Mouse (Mus musculus) intestine, embryonic 14.5 days (tissue): ENCODE measurements around the gene Patz1. TPM values are rescaled to one million over a fixed set of nuclear protein-coding genes. Genes with fewer than 3 reads are reported as not detected.

Experiments
- ATAC-seq: fragments of 200-750 bp; cut with Nextera tagmentation; replicated peaks from 2 replicates; pipeline ENCODE4 v1.8.0; 2017; ENCODE audit warnings: low read depth, moderate number of reproducible peaks, moderate TSS enrichment, moderate library complexity; ENCODE audit not compliant: low FRiP score, low TSS enrichment
- DNase-seq: peaks from one replicate; pipeline ENCODE4 v3.0.0-alpha.2; 2018; ENCODE audit warnings: low spot score
- H3K27ac ChIP-seq: fragments of 300-500 bp; sonication (generic); 2 replicates; pipeline ENCODE4 v1.5.1; 2014; ENCODE audit warnings: low read depth, mild to moderate bottlenecking, control low read depth
- H3K27me3 ChIP-seq: fragments of 300-500 bp; sonication (generic); replicated peaks from 2 replicates; pipeline ENCODE4 v1.6.1; 2014; ENCODE audit warnings: low read length, control low read depth; ENCODE audit not compliant: control insufficient read depth, insufficient read depth
- H3K36me3 ChIP-seq: fragments of 300-500 bp; sonication (generic); 2 replicates; pipeline ENCODE4 v1.6.1; 2014; ENCODE audit warnings: low read length, control low read depth; ENCODE audit not compliant: control insufficient read depth, insufficient read depth
- H3K4me1 ChIP-seq: fragments of 300-500 bp; sonication (generic); replicated peaks from 2 replicates; pipeline ENCODE4 v1.6.1; 2014; ENCODE audit warnings: low read length, control low read depth, mixed read lengths; ENCODE audit not compliant: control insufficient read depth, insufficient read depth
- H3K4me2 ChIP-seq: fragments of 300-500 bp; sonication (generic); 2 replicates; pipeline ENCODE4 v1.6.1; 2014; ENCODE audit warnings: low read length
- H3K4me3 ChIP-seq: fragments of 300-500 bp; sonication (generic); 2 replicates; pipeline ENCODE4 v1.5.1; 2014; ENCODE audit warnings: low read depth, low read length, control low read depth, mixed read lengths
- H3K9ac ChIP-seq: fragments of 300-500 bp; sonication (generic); 2 replicates; pipeline ENCODE4 v1.6.1; 2014; ENCODE audit warnings: mild to moderate bottlenecking, low read length
- H3K9me3 ChIP-seq: fragments of 300-500 bp; sonication (generic); 2 replicates; pipeline ENCODE4 v1.6.1; 2016; ENCODE audit warnings: low read length, control low read depth; ENCODE audit not compliant: control insufficient read depth
- WGBS: fragments of 180-500 bp; shearing (Covaris S2); extraction: QIAGEN DNeasy Blood & Tissue Kit; methylation state at CpG from one replicate; pipeline ENCODE4 v1.1.7; 2014; 5-methylcytosine and 5-hydroxymethylcytosine counted together
- polyA plus RNA-seq: library from polyadenylated mRNA; unstranded; fragments of >200 nt; fragmentation: Nextera tagmentation; extraction: Ambion mirVana; gene quantifications from 2 replicates; pipeline ENCODE4 v1.2.1, GENCODE M21; 2014

Patz1 gene
- 50.1 and 50.6 TPM in 2 replicates for polyA plus RNA-seq

GRCm38 (mm10) chr11:3288521-3289301, at the start of gene Patz1:
Gene Patz1, plus strand, starts transcription at chr11:3288874.
- H3K27me3 ChIP-seq = no peaks in the 10 kb centered on the region
- DNase-seq = peak; percentile 92
- under 1% methylated on average over 41 of the region's 41 CpGs for WGBS
- no peaks in the 10 kb centered on the region for H3K9me3 ChIP-seq
- peak within 1 kb of the TSS; percentile 98 for H3K9ac ChIP-seq
- peaks cover 7% of the 10 kb centered on the region for H3K36me3 ChIP-seq
- peaks cover 22% of the 10 kb centered on the region for H3K4me1 ChIP-seq
- H3K4me3 ChIP-seq = peak within 1 kb of the TSS; percentile 81
- ATAC-seq = no peak
- H3K27ac ChIP-seq = peak within 1 kb of the TSS; percentile 100
- H3K4me2 ChIP-seq = peak within 1 kb of the TSS; percentile 95

GRCm38 (mm10) chr11:3242395-3242794, 46.3 kb upstream of the Patz1 start:
- H3K4me2 ChIP-seq = no peak overlapping the region
- no peak overlapping the region for H3K4me3 ChIP-seq
- no peaks in the 10 kb centered on the region for H3K27me3 ChIP-seq
- DNase-seq (no peak), ATAC-seq (no peak)
- H3K9ac ChIP-seq = no peak overlapping the region
- H3K4me1 ChIP-seq = no peaks in the 10 kb centered on the region
- H3K36me3 ChIP-seq = peaks cover 99% of the 10 kb centered on the region
- 92% methylated on average over 7 of the region's 7 CpGs for WGBS
- H3K9me3 ChIP-seq = no peaks in the 10 kb centered on the region
- no peak overlapping the region for H3K27ac ChIP-seq

GRCm38 (mm10) chr11:3243771-3244170, 44.9 kb upstream of the Patz1 start:
- Histone ChIP-seq H3K27ac (no peak overlapping the region), H3K4me1 (no peaks in the 10 kb centered on the region), H3K27me3 (no peaks in the 10 kb centered on the region), H3K9me3 (no peaks in the 10 kb centered on the region), H3K9ac (no peak overlapping the region), H3K4me3 (no peak overlapping the region), H3K4me2 (no peak overlapping the region), H3K36me3 (peaks cover 99% of the 10 kb centered on the region)
- no peak for DNase-seq
- ATAC-seq = no peak
- 83% methylated on average over 4 of the region's 4 CpGs for WGBS

GRCm38 (mm10) chr11:3247387-3247786, 41.3 kb upstream of the Patz1 start:
- H3K9ac ChIP-seq = no peak overlapping the region
- no peaks in the 10 kb centered on the region for H3K27me3 ChIP-seq
- no peak overlapping the region for H3K4me3 ChIP-seq
- H3K36me3 ChIP-seq = peaks cover 100% of the 10 kb centered on the region
- WGBS = 94% methylated on average over 2 of the region's 2 CpGs
- no peak overlapping the region for H3K27ac ChIP-seq
- ATAC-seq = no peak
- no peak for DNase-seq
- H3K4me2 ChIP-seq = no peak overlapping the region
- no peaks in the 10 kb centered on the region for H3K9me3 ChIP-seq
- H3K4me1 ChIP-seq = no peaks in the 10 kb centered on the region

- no peak overlapping the region for H3K9ac ChIP-seq
- no peak overlapping the region for H3K4me2 ChIP-seq
- 0 out of 2 replicates have a peak, but pooled peaks cover 5% of the 10 kb centered on the region for H3K4me1 ChIP-seq
- H3K27ac ChIP-seq = no peak overlapping the region
- no peaks in the 10 kb centered on the region for H3K9me3 ChIP-seq
- no peaks in the 10 kb centered on the region for H3K27me3 ChIP-seq
- DNase-seq (no peak), ATAC-seq (no peak)
- WGBS = 100% methylated on average over 1 of the region's 1 CpGs
- no peak overlapping the region for H3K4me3 ChIP-seq
- peaks cover 91% of the 10 kb centered on the region for H3K36me3 ChIP-seq
Measured at GRCm38 (mm10) chr11:3259537-3259936, 29.1 kb upstream of the Patz1 start.

- Histone ChIP-seq H3K4me2 (peak overlapping the region; percentile 66), H3K27me3 (no peaks in the 10 kb centered on the region), H3K9ac (peak overlapping the region; percentile 98), H3K4me1 (peaks cover 18% of the 10 kb centered on the region), H3K27ac (peak overlapping the region; percentile 94), H3K36me3 (peaks cover 38% of the 10 kb centered on the region), H3K4me3 (peak overlapping the region; percentile 93), H3K9me3 (no peaks in the 10 kb centered on the region)
- ATAC-seq (peak; percentile 4; the same call in 1 of the 2 replicates), DNase-seq (peak; percentile 76)
- under 1% methylated on average over 26 of the region's 26 CpGs for WGBS
Measured at GRCm38 (mm10) chr11:3265291-3266078, 23.2 kb upstream of the Patz1 start.

GRCm38 (mm10) chr11:3266079-3266685, 22.5 kb upstream of the Patz1 start, which contains the start of gene Drg1:
Gene Drg1, minus strand, starts transcription at chr11:3266415.
- ATAC-seq (peak; percentile 98), DNase-seq (peak; percentile 92)
- Histone ChIP-seq H3K27ac (peak within 1 kb of the TSS; percentile 94), H3K27me3 (no peaks in the 10 kb centered on the region), H3K4me2 (peak within 1 kb of the TSS; percentile 66), H3K36me3 (peaks cover 32% of the 10 kb centered on the region), H3K9me3 (no peaks in the 10 kb centered on the region), H3K4me3 (peak within 1 kb of the TSS; percentile 93), H3K9ac (peak within 1 kb of the TSS; percentile 98), H3K4me1 (peaks cover 18% of the 10 kb centered on the region)
- WGBS = 1% methylated on average over 63 of the region's 72 CpGs

- Histone ChIP-seq H3K36me3 (peaks cover 22% of the 10 kb centered on the region), H3K4me2 (peak overlapping the region; percentile 65), H3K27me3 (no peaks in the 10 kb centered on the region), H3K4me3 (peak overlapping the region; percentile 93), H3K27ac (peak overlapping the region; percentile 94; the same call in 1 of the 2 replicates), H3K9me3 (no peaks in the 10 kb centered on the region), H3K4me1 (peaks cover 18% of the 10 kb centered on the region), H3K9ac (peak overlapping the region; percentile 98)
- no peak for DNase-seq
- WGBS = 55% methylated on average over 7 of the region's 7 CpGs
- peak; percentile 1; the same call in 1 of the 2 replicates for ATAC-seq
Measured at GRCm38 (mm10) chr11:3267133-3267532, 21.5 kb upstream of the Patz1 start.
